Mouse (Mus musculus): ENCODE measurements around the gene Gngt1.

The Gngt1 gene

GRCm38 (mm10) chr6:3993492-3993891 lies at the start of gene Gngt1:
Gene Gngt1 (plus strand): TSS chr6:3993792.
- no peak for DNase-seq

- no peak for DNase-seq
Observed at GRCm38 (mm10) chr6:3954969-3955368, 38.6 kb upstream of the Gngt1 start.

- DNase-seq: peak; percentile 9
Observed at GRCm38 (mm10) chr6:3967676-3968626, 25.6 kb upstream of the Gngt1 start.

- no peak for DNase-seq
Observed at GRCm38 (mm10) chr6:3973679-3974078, 19.9 kb upstream of the Gngt1 start.

- no peak for DNase-seq
Observed at GRCm38 (mm10) chr6:3982661-3983284, 10.8 kb upstream of the Gngt1 start.

GRCm38 (mm10) chr6:3988750-3989149 lies 4.8 kb upstream of the Gngt1 start, which contains the start of gene Tfpi2:
Gene Tfpi2 (minus strand): TSS chr6:3988919.
- no peak for DNase-seq

- no peak for DNase-seq
Observed at GRCm38 (mm10) chr6:3998089-3998488, 4.5 kb downstream of the Gngt1 start.

GRCm38 (mm10) chr6:3999296-3999695 lies 5.7 kb downstream of the Gngt1 start:
- no peak for DNase-seq

- DNase-seq: no peak
Observed at GRCm38 (mm10) chr6:4000716-4001115, 7.1 kb downstream of the Gngt1 start.

- DNase-seq: no peak
Observed at GRCm38 (mm10) chr6:4003445-4003844, 9.9 kb downstream of the Gngt1 start.

GRCm38 (mm10) chr6:4003890-4004306 lies 10.3 kb downstream of the Gngt1 start, which contains the start of gene Gng11:
Gene Gng11 (plus strand): TSS chr6:4003904.
- DNase-seq: peak; percentile 7

GRCm38 (mm10) chr6:4004808-4005207 lies 11.2 kb downstream of the Gngt1 start:
- no peak for DNase-seq

GRCm38 (mm10) chr6:4008501-4009040 lies 15.0 kb downstream of the Gngt1 start:
- no peak for DNase-seq

GRCm38 (mm10) chr6:4009548-4009947 lies 16.0 kb downstream of the Gngt1 start:
- no peak for DNase-seq

GRCm38 (mm10) chr6:4022645-4023044 lies 29.1 kb downstream of the Gngt1 start:
- no peak for DNase-seq

- no peak for DNase-seq
Observed at GRCm38 (mm10) chr6:4026367-4026766, 32.8 kb downstream of the Gngt1 start.

GRCm38 (mm10) chr6:4030956-4031355 lies 37.4 kb downstream of the Gngt1 start:
- DNase-seq: no peak

- no peak for DNase-seq
Observed at GRCm38 (mm10) chr6:4041821-4042220, 48.2 kb downstream of the Gngt1 start.
